Mouse (Mus musculus) testis, adult 2 months (tissue): ENCODE measurements around the gene Chrm1. TPM values are rescaled to one million over a fixed set of nuclear protein-coding genes. Genes with fewer than 3 reads are reported as not detected.
A peak's percentile ranks its signal among the peaks of the same experiment; 100 is the strongest.

Experiments
- H3K27ac ChIP-seq: fragments of 200-500 bp; 2 replicates; pipeline ENCODE4 v1.5.1; 2012; ENCODE audit warnings: low read depth, low read length; ENCODE audit not compliant: control insufficient read depth, insufficient read depth
- H3K27me3 ChIP-seq: fragments of 200-500 bp; 2 replicates; pipeline ENCODE4 v1.6.1; 2012; ENCODE audit warnings: mild to moderate bottlenecking, low read length, moderate library complexity; ENCODE audit not compliant: control insufficient read depth, insufficient read depth
- H3K36me3 ChIP-seq: fragments of 200-500 bp; 2 replicates; pipeline ENCODE4 v1.6.1; 2012; ENCODE audit warnings: mild to moderate bottlenecking, low read length; ENCODE audit not compliant: control insufficient read depth, insufficient read depth
- H3K4me1 ChIP-seq: fragments of 200-500 bp; 2 replicates; pipeline ENCODE4 v1.6.1; 2012; ENCODE audit warnings: low read length; ENCODE audit not compliant: control insufficient read depth, insufficient read depth
- H3K4me3 ChIP-seq: fragments of 200-500 bp; 2 replicates; pipeline ENCODE4 v1.5.1; 2012; ENCODE audit warnings: low read depth, mild to moderate bottlenecking, low read length, moderate library complexity, mixed read lengths; ENCODE audit not compliant: control insufficient read depth
- CTCF ChIP-seq: fragments of 200-500 bp; IDR thresholded peaks from 2 replicates; pipeline ENCODE4 v1.5.1; 2012; ENCODE audit warnings: low read depth, mild to moderate bottlenecking, inconsistent platforms, low read length, moderate library complexity; ENCODE audit not compliant: control insufficient read depth, insufficient read depth, insufficient replicate concordance
- POLR2A ChIP-seq: fragments of 200-500 bp; IDR thresholded peaks from 2 replicates; pipeline ENCODE4 v1.6.1; 2012; ENCODE audit warnings: low read depth, mild to moderate bottlenecking, inconsistent platforms, low read length, moderate library complexity; ENCODE audit not compliant: control insufficient read depth
- polyA plus RNA-seq: library from polyadenylated mRNA; depleted of rRNA; stranded (reverse); fragments of >200 nt; gene quantifications from 2 replicates; pipeline ENCODE4 v1.2.3, GENCODE M21; 2012

Gene Chrm1
- polyA plus RNA-seq, 1 experiment: 0.99 TPM

GRCm38 (mm10) chr19:8632029-8632428, 31.6 kb upstream of the Chrm1 start:
- no peak overlapping the region for H3K27ac ChIP-seq
- TF ChIP-seq POLR2A (no peak), CTCF (no peak)
- no peaks in the 10 kb centered on the region for H3K4me1 ChIP-seq
- H3K4me3 ChIP-seq: no peak overlapping the region
- H3K27me3 ChIP-seq: no peaks in the 10 kb centered on the region
- H3K36me3 ChIP-seq: no peaks in the 10 kb centered on the region

DNA sequence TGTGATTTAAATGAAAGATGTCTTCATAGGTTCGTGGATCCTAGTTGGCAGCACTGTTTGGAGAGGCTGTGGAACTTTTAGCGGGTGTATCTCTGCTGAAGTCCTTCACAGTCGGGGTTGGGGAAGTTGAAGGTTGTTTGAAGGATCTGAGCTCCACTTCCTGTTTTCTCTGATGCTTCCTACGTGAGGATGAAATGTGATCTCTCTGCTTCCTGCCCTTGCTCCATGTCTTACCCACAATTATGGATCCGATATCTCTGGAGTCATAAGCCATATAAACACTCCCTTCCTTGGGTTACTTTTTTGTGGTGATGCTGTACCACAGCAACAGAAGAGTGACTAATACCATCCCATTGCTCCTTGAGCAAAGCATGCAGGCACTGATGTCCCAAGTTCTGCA, 21.5 kb upstream of the Chrm1 start:
- H3K27me3 ChIP-seq: no peaks in the 10 kb centered on the region

DNA sequence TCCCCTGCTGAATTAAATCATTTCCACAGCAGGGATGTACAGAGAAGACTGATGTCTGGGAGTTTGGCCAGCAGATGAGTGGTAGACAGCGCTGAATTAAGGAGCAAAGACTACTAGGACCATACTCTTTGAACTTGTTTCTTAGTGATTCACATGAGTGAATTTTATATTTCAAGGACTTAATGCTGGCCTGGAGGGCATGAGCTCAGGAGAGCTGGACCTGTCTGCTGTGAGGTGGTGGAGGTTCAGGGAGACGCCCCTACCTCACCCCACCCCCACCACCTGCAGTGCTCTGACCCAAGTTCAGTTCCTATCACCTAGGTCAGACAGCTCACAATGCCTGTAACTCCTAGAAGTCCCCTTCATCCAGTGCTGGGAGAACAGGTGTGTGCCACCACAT, 17.2 kb upstream of the Chrm1 start:
- no peak overlapping the region for H3K27ac ChIP-seq
- no peaks in the 10 kb centered on the region for H3K4me1 ChIP-seq
- TF ChIP-seq POLR2A: no peak
- TF ChIP-seq CTCF: no peak
- no peaks in the 10 kb centered on the region for H3K27me3 ChIP-seq
- H3K36me3 ChIP-seq: no peaks in the 10 kb centered on the region
- H3K4me3 ChIP-seq: no peak overlapping the region

More for the DNA sequence above, 21.5 kb upstream of the Chrm1 start:
- Histone ChIP-seq H3K27ac (no peak overlapping the region), H3K36me3 (no peaks in the 10 kb centered on the region), H3K4me1 (no peaks in the 10 kb centered on the region), H3K4me3 (no peak overlapping the region)
- TF ChIP-seq POLR2A (no peak), CTCF (no peak)

DNA sequence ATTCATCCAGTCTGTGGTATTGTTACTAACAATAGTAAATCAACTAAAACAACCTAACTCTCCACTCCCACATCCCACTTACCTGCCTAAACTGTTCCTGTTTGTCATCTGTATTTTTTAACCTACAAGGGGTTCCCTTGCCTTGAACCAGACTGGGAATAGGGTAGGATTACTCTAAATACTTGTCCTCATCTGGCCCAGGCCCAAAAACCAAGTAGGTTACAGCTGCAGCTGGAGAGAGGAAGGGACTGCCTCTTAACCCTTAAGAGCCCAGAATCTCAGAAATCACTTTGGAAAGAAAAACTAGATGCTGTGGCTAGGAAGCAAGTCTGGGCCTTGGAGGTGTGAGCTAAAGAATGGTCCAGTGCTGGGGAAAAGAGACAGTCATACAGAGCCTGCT, 7.8 kb upstream of the Chrm1 start:
- no peaks in the 10 kb centered on the region for H3K27me3 ChIP-seq
- TF ChIP-seq CTCF: no peak
- TF ChIP-seq POLR2A: no peak
- no peak overlapping the region for H3K4me3 ChIP-seq
- peaks cover 2% of the 10 kb centered on the region for H3K4me1 ChIP-seq
- no peaks in the 10 kb centered on the region for H3K36me3 ChIP-seq
- H3K27ac ChIP-seq: no peak overlapping the region

DNA sequence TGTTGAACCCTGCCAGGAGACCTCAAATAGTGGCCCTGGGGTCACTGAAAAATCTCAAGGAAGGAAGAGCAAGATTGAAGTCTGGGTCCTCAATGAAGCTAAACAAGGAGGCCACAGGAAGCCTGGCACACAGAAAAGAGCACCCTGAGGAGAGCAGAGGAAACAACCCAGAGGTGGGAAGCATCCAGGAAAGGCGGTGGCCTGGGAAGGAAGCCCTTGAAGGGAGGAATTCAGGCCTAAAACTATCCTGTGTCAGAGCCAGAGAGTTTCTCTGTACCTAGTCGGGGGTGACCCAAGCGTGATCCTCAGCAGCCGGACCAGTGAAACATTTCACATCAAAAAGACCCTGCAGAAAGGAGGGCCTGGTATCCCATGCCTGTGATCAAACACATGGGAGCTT, 7.2 kb upstream of the Chrm1 start:
- no peaks in the 10 kb centered on the region for H3K27me3 ChIP-seq
- peaks cover 4% of the 10 kb centered on the region for H3K4me1 ChIP-seq
- no peaks in the 10 kb centered on the region for H3K36me3 ChIP-seq
- H3K27ac ChIP-seq: no peak overlapping the region
- H3K4me3 ChIP-seq: no peak overlapping the region
- no peak for TF ChIP-seq POLR2A
- TF ChIP-seq CTCF: no peak

DNA sequence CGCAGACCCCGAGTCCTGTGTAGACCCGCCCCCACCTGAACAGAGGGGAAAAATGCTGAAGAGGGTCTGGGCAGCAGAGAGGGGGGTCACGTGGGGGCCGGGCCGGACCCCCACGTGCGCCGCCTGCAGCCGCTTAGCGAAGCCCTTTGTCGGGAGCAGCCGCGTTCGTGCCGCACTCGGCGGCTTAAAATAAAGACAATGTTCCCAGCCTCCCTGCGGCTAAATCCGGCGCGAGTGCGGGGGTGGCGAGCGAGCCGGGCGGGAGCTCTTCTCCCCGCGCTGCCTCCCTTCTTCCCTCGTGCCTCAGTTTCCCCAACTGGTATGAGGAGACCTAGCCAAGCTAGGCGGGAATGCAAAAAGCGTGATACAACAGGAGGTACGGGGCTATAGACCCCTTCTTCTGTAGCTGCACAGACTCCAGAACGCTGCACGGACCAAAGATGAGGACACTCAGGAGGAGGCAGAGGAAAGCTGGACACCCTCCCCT, 1.7 kb upstream of the Chrm1 start:
- Histone ChIP-seq H3K27me3 (peaks cover 4% of the 10 kb centered on the region; the same call in 1 of the 2 replicates), H3K36me3 (no peaks in the 10 kb centered on the region), H3K4me3 (peak overlapping the region; percentile 67), H3K27ac (no peak overlapping the region), H3K4me1 (peaks cover 9% of the 10 kb centered on the region)
- no peak for TF ChIP-seq CTCF
- TF ChIP-seq POLR2A: no peak

DNA sequence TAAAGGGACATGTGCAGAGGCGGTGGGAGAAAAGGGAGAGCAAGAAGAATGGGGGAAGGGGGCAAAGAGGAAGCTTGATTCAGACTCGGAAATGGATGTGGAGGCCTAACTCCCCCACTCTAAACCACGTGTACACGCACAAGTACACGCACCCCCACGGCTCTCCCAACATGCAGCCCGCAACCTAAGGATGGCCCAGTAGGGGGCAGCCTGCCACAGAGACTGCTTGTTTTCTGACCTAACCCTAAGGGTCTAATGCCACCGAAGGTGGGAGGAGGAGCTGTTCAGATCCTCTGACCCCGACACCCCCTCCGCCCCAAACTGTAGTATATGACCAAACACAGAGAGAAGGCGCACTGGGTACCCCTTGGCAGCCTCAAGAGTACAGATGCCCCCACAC, 1.3 kb upstream of the Chrm1 start:
- Histone ChIP-seq H3K27ac (no peak overlapping the region), H3K4me1 (peaks cover 9% of the 10 kb centered on the region), H3K27me3 (peaks cover 4% of the 10 kb centered on the region; the same call in 1 of the 2 replicates), H3K36me3 (no peaks in the 10 kb centered on the region), H3K4me3 (peak overlapping the region; percentile 67)
- TF ChIP-seq POLR2A: no peak
- TF ChIP-seq CTCF: peak; percentile 57; the same call in 1 of the 2 replicates
